In the genomic region with DNA sequence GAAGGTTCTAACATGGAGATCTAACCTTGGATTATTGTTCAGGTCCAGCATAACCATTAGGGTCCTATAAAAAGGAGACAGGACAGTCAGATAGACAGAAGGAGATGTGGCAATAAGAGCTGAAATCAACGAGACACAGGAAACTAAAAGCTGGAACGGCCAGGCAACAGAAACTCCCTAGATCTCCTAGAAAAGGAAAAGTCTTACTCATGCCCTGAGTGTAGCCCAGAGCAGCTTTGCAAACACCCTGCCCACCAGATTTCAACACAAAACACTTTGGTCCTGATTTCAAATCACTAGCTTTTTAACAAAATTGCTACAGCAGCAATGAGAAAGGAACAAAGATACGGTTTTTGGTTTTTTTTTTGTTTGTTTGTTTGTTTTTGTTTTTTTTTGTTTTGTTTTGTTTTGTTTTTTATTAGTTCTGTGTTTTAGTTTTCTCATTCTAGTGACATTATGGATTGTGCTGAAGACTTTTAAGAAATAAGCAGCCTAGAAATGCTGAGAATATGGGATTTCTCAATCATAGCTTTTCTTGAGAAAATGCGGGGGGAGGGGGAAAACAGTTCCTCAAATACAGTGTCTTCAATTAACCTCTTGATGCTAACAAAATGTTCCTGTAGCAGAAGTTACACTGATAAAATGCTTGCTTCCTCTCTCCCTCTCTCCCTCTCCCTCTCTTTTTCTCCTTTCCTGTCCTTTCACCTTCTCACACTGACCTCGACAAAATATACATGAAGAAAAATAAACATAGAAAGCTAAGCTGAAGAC, we compare ENCODE assay signal across 17 mouse cellular contexts. TPM values are rescaled to one million over a fixed set of nuclear protein-coding genes. Genes with fewer than 3 reads are reported as not detected.
"Had no signal": no experiment of that assay in that cellular context is flagged by ENCODE, and none has a peak within 500 bp of the region (broad histone marks: within the 10 kb centered on the region; RNA-seq: fewer than 3 reads in every experiment).

No protein-coding gene starts in this region.

- H3K9me3 ChIP-seq: limb, embryonic 12.5 days; neural tube, embryonic 12.5 days; stomach, embryonic 15.5 days had no signal

- DNase-seq: kidney, adult 11 months; kidney, adult 9 months; kidney, postnatal 36 days; liver; midbrain, embryonic 14.5 days; retina, postnatal 1 day; right cerebral cortex, postnatal 4 days; thymus, adult 2 months; thymus, postnatal 25 days had no signal

- H3K4me1 ChIP-seq: limb, embryonic 12.5 days; neural tube, embryonic 12.5 days; stomach, embryonic 15.5 days had no signal

- H3K36me3 ChIP-seq: limb, embryonic 12.5 days; neural tube, embryonic 12.5 days; stomach, embryonic 15.5 days had no signal

- H3K9ac ChIP-seq: limb, embryonic 12.5 days; neural tube, embryonic 12.5 days; stomach, embryonic 15.5 days had no signal

- H3K27ac ChIP-seq: kidney, postnatal 0 days; limb, embryonic 12.5 days; neural tube, embryonic 12.5 days; stomach, embryonic 15.5 days had no signal

- H3K4me3 ChIP-seq: limb, embryonic 12.5 days; neural tube, embryonic 12.5 days; stomach, embryonic 15.5 days had no signal

- ATAC-seq: inflammation-experienced regulatory T-cells, adult 6 months had no signal

- H3K4me2 ChIP-seq: limb, embryonic 12.5 days; neural tube, embryonic 12.5 days; stomach, embryonic 15.5 days had no signal

- H3K27me3 ChIP-seq: limb, embryonic 12.5 days; neural tube, embryonic 12.5 days; stomach, embryonic 15.5 days had no signal

RNA-seq across cellular contexts. Expression of gene Tfec, which starts 14.5 kb away (rescaled TPM):
- total RNA-seq: layer of hippocampus, adult 18-20 months; left cerebral cortex, postnatal 36 days had no signal
- polyA plus RNA-seq: inflammation-experienced regulatory T-cells, adult 6 months; testis, adult 2 months had no signal
